9 mouse cellular contexts compared by ENCODE assay signal in the genomic region with DNA sequence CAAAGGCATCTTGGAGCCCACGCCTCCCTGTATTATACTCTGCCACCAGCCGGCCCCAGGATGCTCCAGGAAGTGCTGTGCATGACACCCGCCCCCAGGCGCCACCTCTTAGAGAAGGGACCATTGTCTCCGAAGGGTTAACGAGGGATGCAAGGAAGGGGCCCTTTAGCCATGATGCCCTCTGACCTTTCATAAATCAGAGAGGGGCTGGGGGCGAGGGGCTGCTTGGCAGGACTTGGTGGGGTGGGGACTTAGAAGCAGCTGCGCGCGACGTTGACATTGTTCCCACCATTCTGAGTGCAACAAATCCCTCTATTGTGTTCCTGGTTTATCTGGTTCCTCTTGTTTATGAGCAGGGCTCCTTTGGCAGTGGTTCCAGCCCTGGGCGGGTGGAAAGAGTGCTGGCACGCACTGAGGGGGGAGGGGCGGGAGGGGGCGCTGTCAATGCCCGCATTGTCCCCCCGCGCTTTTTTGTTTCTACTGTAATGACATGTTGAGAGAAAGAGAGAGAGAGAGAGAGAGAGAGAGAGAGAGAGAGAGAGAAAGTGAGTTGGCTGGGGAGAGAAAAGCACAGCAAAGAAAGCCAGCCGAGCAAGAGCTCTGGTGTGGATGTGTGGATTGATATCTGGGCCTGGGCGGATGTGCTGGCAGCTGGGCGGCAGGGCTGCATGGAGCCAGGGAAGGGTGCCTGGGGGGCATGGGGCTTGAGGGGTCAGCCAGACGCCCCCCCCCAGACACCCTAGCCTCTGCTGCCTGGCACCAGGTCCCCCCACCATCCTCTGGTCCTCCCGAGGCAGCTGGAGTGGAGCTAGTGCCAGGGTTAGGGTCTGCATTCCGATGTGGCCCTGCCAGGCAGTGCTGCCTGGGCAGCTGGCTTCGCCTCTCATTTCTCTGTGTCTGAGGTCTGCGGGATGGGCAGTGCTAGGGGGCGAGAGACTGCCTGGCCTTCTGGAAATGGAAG. TPM values are rescaled to one million over a fixed set of nuclear protein-coding genes. Genes with fewer than 3 reads are reported as not detected.
DNase-seq lines count a peak whose midpoint lies in the region; ATAC-seq and TF ChIP-seq lines count a peak whose summit lies in the region.
"Had no signal": no experiment of that assay in that cellular context is flagged by ENCODE, and none has a peak within 500 bp of the region (broad histone marks: within the 10 kb centered on the region; RNA-seq: fewer than 3 reads in every experiment).

No protein-coding gene starts in this region.

- no peak for TF ChIP-seq RAD21 in MEL (IDR thresholded peaks at IDR 0.05; ENCODE audit: low read depth, low read length)

- no peaks in the 10 kb centered on the region for H3K9me3 ChIP-seq in MEL (replicated peaks; ENCODE audit: insufficient read depth, low read length)
- H3K9me3 ChIP-seq in forebrain, embryonic 13.5 days (replicated peaks) = no peaks in the 10 kb centered on the region; the same call in 1 of the 2 replicates
- H3K9me3 ChIP-seq in hindbrain, postnatal 0 days (ENCODE audit: low read length) = no peaks in the 10 kb centered on the region
- H3K9me3 ChIP-seq in lung, embryonic 15.5 days = no peaks in the 10 kb centered on the region

- DNase-seq in adrenal gland, postnatal 10 days = peak; percentile 28
- DNase-seq in adrenal gland, adult 2 months = no peak
- DNase-seq in MEL (ENCODE audit: low read depth, low spot score) = peak; percentile 92
- peak; percentile 84 for DNase-seq in hindbrain, postnatal 0 days (ENCODE audit: low spot score)
- peak; percentile 96 for DNase-seq in retina, postnatal 1 day
- no peak for DNase-seq in thymus, postnatal 4 days

- WGBS in forebrain, embryonic 13.5 days = 8% methylated on average over 26 of the region's 27 CpGs
- 12% methylated on average over 27 of the region's 27 CpGs for WGBS in hindbrain, postnatal 0 days
- 29% methylated on average over 27 of the region's 27 CpGs for WGBS in lung, embryonic 15.5 days

- peak overlapping the region; percentile 36 to 41 for H3K4me3 ChIP-seq in MEL (ENCODE audit: control insufficient read depth in 1 of 2, insufficient read depth in 1 of 2, low read depth in 2 of 2, low read length in 2 of 2)
- H3K4me3 ChIP-seq in forebrain, embryonic 13.5 days = no peak overlapping the region
- no peak overlapping the region for H3K4me3 ChIP-seq in hindbrain, postnatal 0 days (ENCODE audit: low read length)
- no peak overlapping the region for H3K4me3 ChIP-seq in lung, embryonic 15.5 days

- no peaks in the 10 kb centered on the region; a peak in 1 of 4 replicates for H3K27me3 ChIP-seq in MEL (ENCODE audit: control insufficient read depth in 1 of 2, insufficient read depth in 2 of 2, low read length in 2 of 2)
- H3K27me3 ChIP-seq in forebrain, embryonic 13.5 days = no peaks in the 10 kb centered on the region
- H3K27me3 ChIP-seq in hindbrain, postnatal 0 days (ENCODE audit: insufficient read depth, low read length) = no peaks in the 10 kb centered on the region
- no peaks in the 10 kb centered on the region for H3K27me3 ChIP-seq in lung, embryonic 15.5 days

- peaks cover 8 to 14% of the 10 kb centered on the region in 2 experiments for H3K4me1 ChIP-seq in MEL (ENCODE audit: control insufficient read depth in 1 of 2, insufficient read depth in 2 of 2, low read length in 2 of 2)
- H3K4me1 ChIP-seq in forebrain, embryonic 13.5 days = peaks cover 38% of the 10 kb centered on the region
- peaks cover 17% of the 10 kb centered on the region for H3K4me1 ChIP-seq in hindbrain, postnatal 0 days (ENCODE audit: insufficient read depth, low read length)
- H3K4me1 ChIP-seq in lung, embryonic 15.5 days = peaks cover 22% of the 10 kb centered on the region

- TF ChIP-seq EP300 in MEL (IDR thresholded peaks at IDR 0.05; ENCODE audit: low read depth in 1 of 2, low read length in 2 of 2) = peak in 1 of 2 experiments; percentile 31; a peak in 1 of 4 replicates

- TF ChIP-seq POLR2A in MEL (IDR thresholded peaks at IDR 0.05; ENCODE audit: control insufficient read depth in 1 of 2, insufficient read depth in 1 of 2, low read depth in 1 of 2, low read length in 2 of 2, poor library complexity in 1 of 2) = peak in 1 of 2 experiments; percentile 30; a peak in 1 of 4 replicates

- peaks cover 0 to 11% of the 10 kb centered on the region in 2 experiments; a peak in 2 of 4 replicates for H3K36me3 ChIP-seq in MEL (ENCODE audit: control insufficient read depth in 1 of 2, insufficient read depth in 2 of 2, low read length in 2 of 2)
- no peaks in the 10 kb centered on the region for H3K36me3 ChIP-seq in forebrain, embryonic 13.5 days (ENCODE audit: poor library complexity, severe bottlenecking)
- no peaks in the 10 kb centered on the region for H3K36me3 ChIP-seq in hindbrain, postnatal 0 days (ENCODE audit: insufficient read depth, low read length)
- H3K36me3 ChIP-seq in lung, embryonic 15.5 days = no peaks in the 10 kb centered on the region

- peak; percentile 84 for ATAC-seq in forebrain, embryonic 13.5 days
- peak; percentile 85 for ATAC-seq in hindbrain, postnatal 0 days
- peak; percentile 43; the same call in 1 of the 2 replicates for ATAC-seq in lung, embryonic 15.5 days (ENCODE audit: borderline replicate concordance, extremely low read depth, low FRiP score, low TSS enrichment)

- peak overlapping the region; percentile 65 for H3K9ac ChIP-seq in MEL (ENCODE audit: control insufficient read depth, low read depth, low read length, poor library complexity, severe bottlenecking)
- peak overlapping the region; percentile 63 for H3K9ac ChIP-seq in forebrain, embryonic 13.5 days
- H3K9ac ChIP-seq in hindbrain, postnatal 0 days (replicated peaks; ENCODE audit: low read length) = peak overlapping the region; percentile 40; the same call in 1 of the 2 replicates
- no peak overlapping the region for H3K9ac ChIP-seq in lung, embryonic 15.5 days

- peak overlapping the region; percentile 75 for H3K27ac ChIP-seq in MEL (ENCODE audit: control insufficient read depth, low read depth, low read length)
- H3K27ac ChIP-seq in forebrain, embryonic 13.5 days = peak overlapping the region; percentile 97
- peak overlapping the region; percentile 90 for H3K27ac ChIP-seq in hindbrain, postnatal 0 days
- H3K27ac ChIP-seq in lung, embryonic 15.5 days = peak overlapping the region; percentile 77

- TF ChIP-seq CTCF in MEL (IDR thresholded peaks at IDR 0.05 in 2 of 3, conservative IDR thresholded peaks at IDR 0.05 in 1 of 3; ENCODE audit: control insufficient read depth in 1 of 3, insufficient read depth in 1 of 3, low read depth in 2 of 3, low read length in 3 of 3, poor library complexity in 1 of 3, severe bottlenecking in 1 of 3) = peak in 1 of 3 experiments; percentile 36; a peak in 2 of 6 replicates
- TF ChIP-seq CTCF in hindbrain, postnatal 0 days (IDR thresholded peaks at IDR 0.05; ENCODE audit: low read depth) = no peak

- no peaks in the 10 kb centered on the region for H3K79me2 ChIP-seq in MEL (ENCODE audit: control insufficient read depth, insufficient read depth, low read length, poor library complexity)

- H3K4me2 ChIP-seq in forebrain, embryonic 13.5 days = peak overlapping the region; percentile 49
- H3K4me2 ChIP-seq in hindbrain, postnatal 0 days (ENCODE audit: low read depth, low read length) = peak overlapping the region; percentile 30
- peak overlapping the region; percentile 42 for H3K4me2 ChIP-seq in lung, embryonic 15.5 days

RNA-seq across cellular contexts. Expression of gene Sox10, which starts 28.1 kb away (rescaled TPM):
- total RNA-seq in adrenal gland, postnatal 10 days (2021) = 1 to 10 TPM; 4.7 to 5.3 TPM
- 1 to 10 TPM in 1 of 2 experiments, under 1 TPM in 1; 0.89 to 2.5 TPM for total RNA-seq in adrenal gland, adult 2 months (2021)
- 3.9 and 5.5 TPM in 2 replicates for polyA plus RNA-seq in adrenal gland, adult 2 months (2012; rRNA removed)
- total RNA-seq in MEL (2012; rRNA removed) = not detected in 2 replicates
- not detected for polyA plus RNA-seq in MEL (2012; ENCODE audit: insufficient read depth in 1 of 2, insufficient read length in 2 of 2, low read depth in 1 of 2, low replicate concordance in 2 of 2, missing spikeins in 1 of 2)
- 0.45 and 0.49 TPM in 2 replicates for polyA plus RNA-seq in forebrain, embryonic 13.5 days (2015; fragmentation: Nextera tagmentation; extraction: Ambion mirVana)
- 36.2 and 40.3 TPM in 2 replicates for total RNA-seq in hindbrain, postnatal 0 days (2014; rRNA removed)
- 14.2 and 15.2 TPM in 2 replicates for polyA plus RNA-seq in hindbrain, postnatal 0 days (2015; fragmentation: Nextera tagmentation; extraction: Ambion mirVana)
- polyA plus RNA-seq in lung, embryonic 15.5 days (2015; fragmentation: Nextera tagmentation; extraction: Ambion mirVana) = 0.65 and 0.92 TPM in 2 replicates
- total RNA-seq: common myeloid progenitor, adult 5-6 weeks had no signal

RNA-seq across cellular contexts. Expression of gene Pick1, which starts 35.8 kb away (rescaled TPM):
- 10 to 100 TPM; 18.9 to 28.4 TPM for total RNA-seq in adrenal gland, postnatal 10 days (2021)
- 10 to 100 TPM; 14.6 to 18.5 TPM for total RNA-seq in adrenal gland, adult 2 months (2021)
- polyA plus RNA-seq in adrenal gland, adult 2 months (2012; rRNA removed) = 17.4 and 19.7 TPM in 2 replicates
- 17.6 and 20.8 TPM in 2 replicates for total RNA-seq in MEL (2012; rRNA removed)
- polyA plus RNA-seq in MEL (2012; ENCODE audit: insufficient read depth in 1 of 2, insufficient read length in 2 of 2, low read depth in 1 of 2, low replicate concordance in 2 of 2, missing spikeins in 1 of 2) = 10 to 100 TPM in 1 of 2 experiments, not detected in 1; 24.3 TPM
- polyA plus RNA-seq in forebrain, embryonic 13.5 days (2015; fragmentation: Nextera tagmentation; extraction: Ambion mirVana) = 68.1 and 74.3 TPM in 2 replicates
- total RNA-seq in hindbrain, postnatal 0 days (2014; rRNA removed) = 59.4 and 68.0 TPM in 2 replicates
- polyA plus RNA-seq in hindbrain, postnatal 0 days (2015; fragmentation: Nextera tagmentation; extraction: Ambion mirVana) = 67.7 and 70.0 TPM in 2 replicates
- 35.1 and 42.8 TPM in 2 replicates for polyA plus RNA-seq in lung, embryonic 15.5 days (2015; fragmentation: Nextera tagmentation; extraction: Ambion mirVana)

RNA-seq across cellular contexts. Expression of gene Gm49486, which starts 36.0 kb away (rescaled TPM):
- under 1 TPM; 0.24 to 0.45 TPM for total RNA-seq in adrenal gland, postnatal 10 days (2021)
- not detected for total RNA-seq in adrenal gland, adult 2 months (2021)
- not detected in 2 replicates for polyA plus RNA-seq in adrenal gland, adult 2 months (2012; rRNA removed)
- total RNA-seq in MEL (2012; rRNA removed) = 0.12 and 0.16 TPM in 2 replicates
- polyA plus RNA-seq in MEL (2012; ENCODE audit: insufficient read depth in 1 of 2, insufficient read length in 2 of 2, low read depth in 1 of 2, low replicate concordance in 2 of 2, missing spikeins in 1 of 2) = under 1 TPM in 1 of 2 experiments, not detected in 1; 0.46 TPM
- polyA plus RNA-seq in forebrain, embryonic 13.5 days (2015; fragmentation: Nextera tagmentation; extraction: Ambion mirVana) = 0.96 and 1.3 TPM in 2 replicates
- 0.61 and 1.7 TPM in 2 replicates for total RNA-seq in hindbrain, postnatal 0 days (2014; rRNA removed)
- 1.5 and 2.1 TPM in 2 replicates for polyA plus RNA-seq in hindbrain, postnatal 0 days (2015; fragmentation: Nextera tagmentation; extraction: Ambion mirVana)
- 0.31 and 0.46 TPM in 2 replicates for polyA plus RNA-seq in lung, embryonic 15.5 days (2015; fragmentation: Nextera tagmentation; extraction: Ambion mirVana)
- total RNA-seq: common myeloid progenitor, adult 5-6 weeks had no signal

RNA-seq across cellular contexts. Expression of gene 1700088E04Rik, which starts 52.1 kb away (rescaled TPM):
- total RNA-seq in adrenal gland, postnatal 10 days (2021) = 1 to 10 TPM; 3.5 to 3.7 TPM
- total RNA-seq in adrenal gland, adult 2 months (2021) = 1 to 10 TPM; 5.2 to 9.9 TPM
- polyA plus RNA-seq in adrenal gland, adult 2 months (2012; rRNA removed) = 8.1 and 10.8 TPM in 2 replicates
- 4.0 and 4.9 TPM in 2 replicates for total RNA-seq in MEL (2012; rRNA removed)
- polyA plus RNA-seq in MEL (2012; ENCODE audit: insufficient read depth in 1 of 2, insufficient read length in 2 of 2, low read depth in 1 of 2, low replicate concordance in 2 of 2, missing spikeins in 1 of 2) = 1 to 10 TPM in 1 of 2 experiments, not detected in 1; 9.3 TPM
- 12.1 and 13.7 TPM in 2 replicates for polyA plus RNA-seq in forebrain, embryonic 13.5 days (2015; fragmentation: Nextera tagmentation; extraction: Ambion mirVana)
- 6.0 and 10.1 TPM in 2 replicates for total RNA-seq in hindbrain, postnatal 0 days (2014; rRNA removed)
- 18.0 and 21.4 TPM in 2 replicates for polyA plus RNA-seq in hindbrain, postnatal 0 days (2015; fragmentation: Nextera tagmentation; extraction: Ambion mirVana)
- 9.9 and 10.8 TPM in 2 replicates for polyA plus RNA-seq in lung, embryonic 15.5 days (2015; fragmentation: Nextera tagmentation; extraction: Ambion mirVana)

RNA-seq across cellular contexts. Expression of gene Polr2f, which starts 52.4 kb away (rescaled TPM):
- 100 to 1,000 TPM; 145 TPM for total RNA-seq in adrenal gland, postnatal 10 days (2021)
- total RNA-seq in adrenal gland, adult 2 months (2021) = 100 to 1,000 TPM in 1 of 2 experiments, 10 to 100 TPM in 1; 92.8 to 151 TPM
- polyA plus RNA-seq in adrenal gland, adult 2 months (2012; rRNA removed) = 48.1 and 48.3 TPM in 2 replicates
- 362 and 423 TPM in 2 replicates for total RNA-seq in MEL (2012; rRNA removed)
- polyA plus RNA-seq in MEL (2012; ENCODE audit: insufficient read depth in 1 of 2, insufficient read length in 2 of 2, low read depth in 1 of 2, low replicate concordance in 2 of 2, missing spikeins in 1 of 2) = 100 to 1,000 TPM in 1 of 2 experiments, not detected in 1; 510 TPM
- polyA plus RNA-seq in forebrain, embryonic 13.5 days (2015; fragmentation: Nextera tagmentation; extraction: Ambion mirVana) = 300 and 353 TPM in 2 replicates
- total RNA-seq in hindbrain, postnatal 0 days (2014; rRNA removed) = 49.9 and 50.1 TPM in 2 replicates
- 326 and 334 TPM in 2 replicates for polyA plus RNA-seq in hindbrain, postnatal 0 days (2015; fragmentation: Nextera tagmentation; extraction: Ambion mirVana)
- polyA plus RNA-seq in lung, embryonic 15.5 days (2015; fragmentation: Nextera tagmentation; extraction: Ambion mirVana) = 240 and 281 TPM in 2 replicates

Comparison
In these comparisons a context has a peak if more than half of its experiments do, and no peak if none do; other contexts are left out.
1. DNase-seq: peak in adrenal gland, postnatal 10 days (single experiment), MEL (single experiment), hindbrain, postnatal 0 days (single experiment) and retina, postnatal 1 day (single experiment); none in adrenal gland, adult 2 months (single experiment) and thymus, postnatal 4 days (single experiment).
2. H3K4me3 ChIP-seq: peak in MEL (2 of 2); none in forebrain, embryonic 13.5 days (single experiment), hindbrain, postnatal 0 days (single experiment) and lung, embryonic 15.5 days (single experiment).
3. Peak in every context shown above with its lines, with median percentiles within 50 percentile points of each other: H3K27ac ChIP-seq, ATAC-seq and H3K4me2 ChIP-seq.